Mouse (Mus musculus) embryo, embryonic 9.5 days (tissue): ENCODE measurements around the gene Aox2.

Experiments used
- DNase-seq: peaks from one replicate; pipeline ENCODE4 v3.0.0-alpha.2; 2017; ENCODE audit errors: extremely low spot score

Gene Aox2

GRCm38 (mm10) chr1:58278026-58278425, at the start of gene Aox2:
Gene Aox2, plus strand, starts transcription at chr1:58278326.
- DNase-seq = no peak

- DNase-seq = no peak
These were observed 49.2 kb upstream of the Aox2 start for GRCm38 (mm10) chr1:58228916-58229315.

- DNase-seq = no peak
These were observed 48.4 kb upstream of the Aox2 start for GRCm38 (mm10) chr1:58229774-58230173.

- DNase-seq = no peak
These were observed 47.6 kb upstream of the Aox2 start for GRCm38 (mm10) chr1:58230542-58230941.

- DNase-seq = no peak
These were observed 42.7 kb upstream of the Aox2 start for GRCm38 (mm10) chr1:58235405-58235804.

- no peak for DNase-seq
These were observed 40.4 kb upstream of the Aox2 start for GRCm38 (mm10) chr1:58237527-58238299.

GRCm38 (mm10) chr1:58238440-58238839, 39.7 kb upstream of the Aox2 start:
- no peak for DNase-seq

GRCm38 (mm10) chr1:58238961-58239360, 39.2 kb upstream of the Aox2 start:
- no peak for DNase-seq

- no peak for DNase-seq
These were observed 37.8 kb upstream of the Aox2 start for GRCm38 (mm10) chr1:58240347-58240746.

GRCm38 (mm10) chr1:58244487-58244886, 33.6 kb upstream of the Aox2 start:
- DNase-seq = no peak

GRCm38 (mm10) chr1:58248518-58248917, 29.6 kb upstream of the Aox2 start:
- no peak for DNase-seq

- DNase-seq = no peak
These were observed 24.7 kb upstream of the Aox2 start for GRCm38 (mm10) chr1:58253466-58253865.

- no peak for DNase-seq
These were observed 20.7 kb upstream of the Aox2 start for GRCm38 (mm10) chr1:58257195-58257991.

- no peak for DNase-seq
These were observed 17.8 kb upstream of the Aox2 start for GRCm38 (mm10) chr1:58260311-58260710.

- no peak for DNase-seq
These were observed 9.9 kb upstream of the Aox2 start for GRCm38 (mm10) chr1:58268231-58268630.

GRCm38 (mm10) chr1:58270807-58271569, 7.1 kb upstream of the Aox2 start:
- DNase-seq = peak; percentile 47

- DNase-seq = peak; percentile 10
These were observed 2.2 kb upstream of the Aox2 start for GRCm38 (mm10) chr1:58275879-58276278.

- no peak for DNase-seq
These were observed 387 bp downstream of the Aox2 start for GRCm38 (mm10) chr1:58278513-58278912.

GRCm38 (mm10) chr1:58280381-58280780, 2.3 kb downstream of the Aox2 start:
- no peak for DNase-seq

GRCm38 (mm10) chr1:58280939-58281624, 3.0 kb downstream of the Aox2 start:
- no peak for DNase-seq

- DNase-seq = no peak
These were observed 3.5 kb downstream of the Aox2 start for GRCm38 (mm10) chr1:58281625-58281988.

GRCm38 (mm10) chr1:58284505-58284904, 6.4 kb downstream of the Aox2 start:
- no peak for DNase-seq
